Mouse (Mus musculus) ES-Bruce4 (cell line): Measurements from ENCODE around the gene Tyw5. TPM values are rescaled to one million over a fixed set of nuclear protein-coding genes. Genes with fewer than 3 reads are reported as not detected.
A peak's percentile ranks its signal among the peaks of the same experiment; 100 is the strongest.

Source experiments
- H3K27ac ChIP-seq: 2 replicates; pipeline ENCODE4 v1.5.1; 2012; ENCODE audit warnings: low read length, inconsistent platforms; ENCODE audit not compliant: insufficient read depth
- H3K27me3 ChIP-seq: 2 replicates; pipeline ENCODE4 v1.6.1; 2012; ENCODE audit warnings: mild to moderate bottlenecking, low read length, inconsistent platforms; ENCODE audit not compliant: control insufficient read depth, poor library complexity, insufficient read depth, severe bottlenecking
- H3K36me3 ChIP-seq: 2 replicates; pipeline ENCODE4 v1.6.1; 2012; ENCODE audit warnings: inconsistent platforms, mild to moderate bottlenecking, low read length, moderate library complexity; ENCODE audit not compliant: control insufficient read depth, poor library complexity, insufficient read depth, severe bottlenecking
- H3K4me1 ChIP-seq: one replicate; pipeline ENCODE4 v1.8.1; 2011; ENCODE audit warnings: low read length; ENCODE audit not compliant: control insufficient read depth, insufficient read depth
- H3K4me3 ChIP-seq: 2 replicates; pipeline ENCODE4 v1.5.1; 2011; ENCODE audit warnings: low read depth, mild to moderate bottlenecking, low read length
- H3K9ac ChIP-seq: 2 replicates; pipeline ENCODE4 v1.6.1; 2012; ENCODE audit warnings: low read depth, mild to moderate bottlenecking, inconsistent platforms; ENCODE audit not compliant: poor library complexity, severe bottlenecking
- H3K9me3 ChIP-seq: replicated peaks from 2 replicates; pipeline ENCODE4 v1.6.1; 2012; ENCODE audit warnings: mild to moderate bottlenecking, low read length, inconsistent platforms; ENCODE audit not compliant: control insufficient read depth, poor library complexity, insufficient read depth, severe bottlenecking
- CTCF ChIP-seq: IDR thresholded peaks from one replicate; pipeline ENCODE4 v1.8.1; 2011; ENCODE audit warnings: low read depth, low read length
- EP300 ChIP-seq: IDR thresholded peaks from 2 replicates; pipeline ENCODE4 v1.6.1; 2011; ENCODE audit warnings: low read depth, low read length; ENCODE audit not compliant: insufficient read depth
- POLR2A ChIP-seq: IDR thresholded peaks from one replicate; pipeline ENCODE4 v1.8.1; 2011; ENCODE audit warnings: low read length; ENCODE audit not compliant: insufficient read depth
- polyA plus RNA-seq: library from polyadenylated mRNA; stranded (reverse); fragments of >200 nt; gene quantifications from 2 replicates; pipeline ENCODE4 v1.2.4, GENCODE M21; 2011; ENCODE audit warnings: low read depth; ENCODE audit not compliant: missing spikeins, insufficient read depth, insufficient read length

The Tyw5 gene
- 25.9 and 34.4 TPM in 2 replicates for polyA plus RNA-seq

DNA sequence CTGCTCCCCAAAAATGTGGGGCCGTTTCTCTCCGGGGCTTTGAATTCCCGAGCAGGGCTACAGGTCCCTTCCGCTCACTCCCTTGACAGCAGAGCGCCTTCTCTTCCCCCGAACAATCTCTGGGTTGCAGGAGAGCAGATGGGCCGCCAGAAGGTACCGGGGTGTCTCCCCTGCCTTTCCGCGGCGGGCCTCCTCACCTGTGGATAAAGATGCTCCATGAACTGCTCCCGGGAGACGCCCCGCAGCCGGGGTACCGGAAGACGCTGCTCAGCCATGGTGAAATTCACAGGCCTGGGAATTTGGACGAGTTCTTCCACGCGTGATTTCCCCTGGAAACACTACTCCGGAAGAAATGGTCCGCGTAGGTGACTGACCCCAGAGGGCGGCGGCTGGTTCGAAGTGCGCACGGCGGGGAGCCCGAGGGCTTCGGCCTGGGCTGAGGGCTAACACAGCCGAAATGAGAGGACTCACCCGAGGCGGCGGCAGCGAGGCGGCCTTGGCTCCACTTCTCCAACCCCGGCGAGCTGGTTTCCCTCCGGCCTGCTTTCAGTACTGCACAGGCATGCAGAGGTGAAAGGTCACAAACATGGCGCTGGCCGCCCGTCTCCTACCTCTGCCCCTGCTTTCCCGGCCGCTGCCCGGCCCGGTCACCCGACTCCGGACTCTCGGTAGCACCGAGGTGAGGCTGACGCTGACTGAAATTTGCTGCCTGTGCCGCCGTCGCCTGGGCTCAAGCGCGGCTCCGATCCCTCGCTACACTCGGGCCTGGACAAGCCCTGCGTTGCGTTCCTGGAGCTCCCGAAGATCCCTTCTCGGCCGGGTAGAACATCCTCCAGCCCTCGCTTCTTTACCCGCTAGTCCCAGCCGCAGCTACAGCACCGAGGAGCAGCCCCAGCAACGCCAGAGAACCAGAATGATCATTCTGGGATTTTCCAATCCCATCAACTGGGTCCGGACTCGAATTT is at the start of gene Tyw5, which contains the start of gene Maip1:
TSS of gene Tyw5 (minus strand) at position 915 of the 965 bp plus-strand sequence.
TSS of gene Maip1 (plus strand) at position 142 of the 965 bp plus-strand sequence.
- H3K9me3 ChIP-seq: no peaks in the 10 kb centered on the region
- no peaks in the 10 kb centered on the region for H3K36me3 ChIP-seq
- H3K4me3 ChIP-seq: peak within 1 kb of the TSS; percentile 79
- peak within 1 kb of the TSS; percentile 49 for H3K27ac ChIP-seq
- H3K4me1 ChIP-seq: no peaks in the 10 kb centered on the region
- peak within 1 kb of the TSS; percentile 75 for H3K9ac ChIP-seq
- TF ChIP-seq POLR2A (peak; percentile 12), EP300 (no peak)
- H3K27me3 ChIP-seq: no peaks in the 10 kb centered on the region

- TF ChIP-seq EP300: no peak
- TF ChIP-seq CTCF: no peak
- Histone ChIP-seq H3K9me3 (0 out of 2 replicates have a peak, but pooled peaks cover 3% of the 10 kb centered on the region), H3K27me3 (no peaks in the 10 kb centered on the region), H3K27ac (no peak overlapping the region), H3K4me1 (peaks cover 3% of the 10 kb centered on the region), H3K4me3 (no peak overlapping the region), H3K9ac (no peak overlapping the region), H3K36me3 (no peaks in the 10 kb centered on the region)
These were observed 43.3 kb upstream of the Tyw5 start for GRCm38 (mm10) chr1:57450241-57450640.

DNA sequence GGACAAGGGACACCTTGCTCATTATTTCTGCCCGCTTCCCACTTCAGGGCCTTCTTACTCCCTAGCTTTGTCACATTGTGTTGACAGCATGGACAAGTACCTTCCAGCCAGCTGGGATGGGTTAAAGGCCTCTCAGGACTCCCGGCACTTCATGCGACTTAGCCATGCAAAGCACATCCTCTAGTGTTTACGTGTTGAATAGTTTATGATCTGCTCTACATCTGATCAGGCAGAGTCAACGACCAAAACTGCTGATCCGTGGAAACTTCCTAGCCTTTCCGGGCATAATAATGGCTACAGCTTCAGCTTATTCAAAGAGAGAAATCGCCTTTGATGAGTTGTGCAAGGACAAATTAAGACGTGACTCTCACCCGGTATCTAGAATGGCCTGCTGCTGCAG is 38.8 kb upstream of the Tyw5 start:
- no peak overlapping the region for H3K4me3 ChIP-seq
- H3K27me3 ChIP-seq: no peaks in the 10 kb centered on the region; the same call in 1 of the 2 replicates
- H3K27ac ChIP-seq: no peak overlapping the region
- H3K4me1 ChIP-seq: peaks cover 3% of the 10 kb centered on the region
- TF ChIP-seq CTCF (no peak), EP300 (no peak), POLR2A (no peak)
- H3K36me3 ChIP-seq: no peaks in the 10 kb centered on the region
- 0 out of 2 replicates have a peak, but pooled peaks cover 2% of the 10 kb centered on the region for H3K9me3 ChIP-seq
- no peak overlapping the region for H3K9ac ChIP-seq

- Histone ChIP-seq H3K9me3 (no peaks in the 10 kb centered on the region), H3K27me3 (no peaks in the 10 kb centered on the region; the same call in 1 of the 2 replicates), H3K27ac (no peak overlapping the region), H3K36me3 (no peaks in the 10 kb centered on the region), H3K4me3 (no peak overlapping the region), H3K4me1 (no peaks in the 10 kb centered on the region), H3K9ac (no peak overlapping the region)
- TF ChIP-seq POLR2A (no peak), EP300 (no peak)
These were observed 33.9 kb upstream of the Tyw5 start for GRCm38 (mm10) chr1:57440771-57441170.

GRCm38 (mm10) chr1:57439026-57439425 is 32.1 kb upstream of the Tyw5 start:
- Histone ChIP-seq H3K9ac (no peak overlapping the region), H3K36me3 (no peaks in the 10 kb centered on the region), H3K4me3 (no peak overlapping the region), H3K4me1 (no peaks in the 10 kb centered on the region), H3K27me3 (no peaks in the 10 kb centered on the region; the same call in 1 of the 2 replicates), H3K27ac (no peak overlapping the region), H3K9me3 (no peaks in the 10 kb centered on the region)
- TF ChIP-seq POLR2A: no peak
- no peak for TF ChIP-seq CTCF
- TF ChIP-seq EP300: no peak

GRCm38 (mm10) chr1:57436954-57437353 is 30.1 kb upstream of the Tyw5 start:
- TF ChIP-seq EP300: no peak
- Histone ChIP-seq H3K27ac (no peak overlapping the region), H3K27me3 (no peaks in the 10 kb centered on the region; the same call in 1 of the 2 replicates), H3K4me3 (no peak overlapping the region), H3K9ac (no peak overlapping the region), H3K9me3 (no peaks in the 10 kb centered on the region), H3K36me3 (no peaks in the 10 kb centered on the region), H3K4me1 (no peaks in the 10 kb centered on the region)
